Mouse (Mus musculus) CD4-positive helper T cell, adult 2 months (primary cell): Measurements from ENCODE around the gene Psmb2.

Experiments
- DNase-seq: peaks from one replicate; pipeline ENCODE4 v3.0.0-alpha.2; 2012; ENCODE audit warnings: low read depth, missing footprints, low spot score

Gene Psmb2

GRCm38 (mm10) chr4:126752608-126753141, 75.2 kb downstream of the Psmb2 start:
- DNase-seq, result no peak

- peak; percentile 97 for DNase-seq
These were observed 76.1 kb downstream of the Psmb2 start, which contains the start of the genes Ncdn and AU040320 for GRCm38 (mm10) chr4:126753268-126754230. Gene Ncdn, minus strand, starts transcription at chr4:126753438. Gene AU040320, plus strand, starts transcription at chr4:126753544.

GRCm38 (mm10) chr4:126754231-126754611, 76.8 kb downstream of the Psmb2 start:
- no peak for DNase-seq

- no peak for DNase-seq
These were observed 77.4 kb downstream of the Psmb2 start for GRCm38 (mm10) chr4:126754736-126755374.

- no peak for DNase-seq
These were observed 79.3 kb downstream of the Psmb2 start for GRCm38 (mm10) chr4:126756766-126757165.

GRCm38 (mm10) chr4:126758299-126758698, 80.9 kb downstream of the Psmb2 start:
- DNase-seq, result no peak
